Mouse (Mus musculus): ENCODE data around the gene Nrf1.

Gene Nrf1

DNA sequence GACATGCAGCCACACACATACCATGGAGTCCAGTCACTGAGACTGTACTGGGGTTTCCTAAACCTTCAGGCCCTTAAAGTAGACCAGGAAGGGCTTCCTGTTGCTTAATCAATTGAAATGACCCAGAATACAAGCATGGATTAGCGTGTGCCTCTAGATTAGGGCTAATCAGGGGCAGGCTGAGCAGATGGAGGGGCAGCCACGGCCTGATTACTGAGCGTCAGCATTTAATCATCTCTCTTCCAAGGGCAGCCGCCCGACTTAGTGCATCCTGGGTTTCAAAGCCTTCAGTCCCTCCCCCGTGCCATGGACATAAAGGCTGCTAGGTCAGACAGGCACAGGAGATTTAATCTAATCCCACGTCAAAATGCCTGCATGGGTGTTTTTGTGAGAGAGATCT is 99.3 kb downstream of the Nrf1 start:
- WGBS = 66% methylated on average over 7 of the region's 7 CpGs

DNA sequence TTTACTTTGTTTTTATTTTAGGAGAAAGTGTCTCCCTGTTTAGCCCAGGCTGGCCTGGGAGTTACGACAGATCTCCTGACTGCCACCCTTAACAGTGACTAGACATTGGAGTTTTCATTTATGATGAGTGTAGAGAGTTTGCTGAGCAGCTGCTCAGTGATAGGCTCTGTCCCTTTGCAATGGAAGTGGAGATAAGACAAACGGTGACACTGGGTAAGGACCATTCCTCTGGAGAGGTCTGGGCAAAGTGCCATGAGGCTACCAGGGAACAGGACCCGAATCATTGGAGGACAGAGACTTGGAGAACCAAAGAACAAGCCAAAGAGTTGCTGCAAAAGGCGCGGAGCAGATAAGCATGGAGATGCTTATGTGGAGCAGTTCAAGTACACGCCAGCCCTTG is 100.0 kb downstream of the Nrf1 start:
- 80% methylated on average over 6 of the region's 6 CpGs for WGBS

DNA sequence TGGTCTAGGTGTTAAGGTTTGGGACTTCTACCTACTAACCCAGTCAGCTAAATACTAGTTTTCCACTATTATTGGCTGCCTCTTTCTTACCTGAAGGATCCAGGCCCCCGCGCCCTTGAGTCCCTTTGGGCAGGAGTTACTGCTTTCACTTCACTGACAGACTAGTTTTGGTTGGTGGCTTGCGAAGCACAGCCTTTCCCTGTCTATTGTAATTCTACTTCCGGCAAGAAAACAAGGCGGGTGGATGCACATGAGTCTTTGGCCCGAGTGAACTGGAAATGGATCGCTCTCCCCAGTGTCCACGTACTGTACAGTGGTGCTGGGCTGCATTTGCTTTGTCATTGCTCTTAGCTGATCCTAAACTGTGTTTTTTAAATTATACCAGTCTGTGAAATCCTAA is 102.7 kb downstream of the Nrf1 start:
- 92% methylated on average over 8 of the region's 8 CpGs for WGBS

DNA sequence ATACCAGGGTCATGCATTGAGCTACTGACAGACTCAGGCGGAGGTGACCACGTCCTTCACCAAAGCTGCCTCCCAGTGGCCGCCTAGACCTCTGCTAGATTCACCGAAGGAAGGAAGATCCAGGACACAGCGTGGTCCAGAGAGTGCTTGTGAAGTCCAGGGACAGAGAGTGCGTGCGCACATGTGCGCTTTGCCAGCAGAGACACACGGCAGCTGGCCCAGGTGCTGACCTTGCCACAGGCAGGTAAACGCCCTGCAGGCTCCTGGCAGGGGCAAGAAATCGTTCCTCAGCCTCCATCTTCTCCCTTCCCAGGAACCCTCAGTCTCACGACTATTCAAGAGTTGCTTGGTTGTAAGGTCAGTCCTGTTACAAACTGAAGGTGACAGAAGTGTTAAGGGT is 104.4 kb downstream of the Nrf1 start:
- WGBS = 95% methylated on average over 12 of the region's 12 CpGs

DNA sequence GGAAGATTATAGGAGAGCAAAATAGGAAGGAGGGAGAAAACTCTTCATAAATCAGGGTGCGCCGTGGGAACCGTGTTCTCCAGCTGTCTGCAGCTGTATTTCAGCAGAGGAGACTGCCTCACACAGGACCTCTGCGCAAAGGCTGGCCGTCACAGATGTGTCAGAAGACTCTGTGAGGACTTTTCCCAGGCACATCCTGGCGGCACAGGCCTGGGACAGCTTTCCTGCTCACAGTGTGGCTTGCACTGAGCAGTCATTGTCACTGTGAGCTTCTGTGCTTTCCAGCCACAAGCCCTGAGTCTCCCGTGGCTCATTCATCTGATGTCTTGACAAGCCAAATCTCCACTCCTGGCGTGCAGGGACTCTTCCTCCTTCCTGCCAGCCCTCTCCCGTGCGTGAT is 104.9 kb downstream of the Nrf1 start:
- WGBS = 72% methylated on average over 10 of the region's 10 CpGs

DNA sequence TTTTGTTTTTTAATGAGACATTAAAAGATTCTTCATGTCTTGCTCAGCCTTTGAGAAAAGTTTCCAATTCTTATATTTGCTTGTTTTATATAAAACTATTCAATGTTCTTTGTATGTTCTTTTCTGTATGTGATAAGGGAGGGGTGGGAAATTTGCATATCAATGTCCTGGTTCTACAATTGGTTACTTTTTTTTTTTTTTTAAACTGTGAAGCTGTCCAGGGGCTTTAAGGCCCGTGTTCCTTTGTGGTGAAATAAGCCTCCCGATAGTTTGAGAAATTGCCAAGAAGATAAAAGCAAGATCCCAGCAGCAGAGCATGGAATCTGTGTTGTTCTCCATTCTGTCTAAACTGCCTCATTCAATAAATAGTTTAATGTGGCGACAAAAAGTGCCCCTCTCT is 105.3 kb downstream of the Nrf1 start:
- WGBS = 75% methylated on average over 3 of the region's 3 CpGs

DNA sequence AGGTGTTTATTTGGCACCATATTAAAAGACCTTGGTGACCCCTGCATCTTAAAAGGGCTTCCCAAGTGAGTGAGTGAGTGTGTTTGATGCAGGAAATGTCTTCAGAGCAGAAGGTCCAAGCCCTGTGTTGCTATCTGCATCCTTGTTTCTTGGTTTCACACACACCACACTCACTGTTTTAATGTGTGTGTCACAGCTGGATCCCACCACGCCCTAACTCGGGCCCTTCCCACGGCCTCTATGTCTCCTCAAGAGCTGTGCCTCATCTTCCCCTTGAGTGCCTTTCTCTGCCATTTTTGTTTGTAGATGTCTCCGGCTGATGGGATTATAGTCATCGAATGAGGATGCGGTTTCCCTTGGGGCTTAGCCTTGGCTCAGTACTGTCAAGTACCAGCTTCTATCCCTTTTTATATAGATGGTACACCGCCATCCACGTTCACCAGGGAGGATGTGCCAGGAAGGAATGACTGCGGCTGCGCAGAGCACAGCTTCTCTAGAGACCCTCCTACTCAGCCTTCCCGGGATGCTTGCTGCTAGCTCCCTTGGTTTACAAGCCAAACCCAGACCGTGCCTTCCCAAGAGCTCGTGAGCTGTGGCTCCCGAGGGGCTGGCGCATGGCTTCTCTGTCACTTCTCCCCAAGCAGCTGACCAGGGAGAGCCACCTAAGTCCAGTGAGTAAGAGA is 106.1 kb downstream of the Nrf1 start:
- WGBS = 92% methylated on average over 15 of the region's 15 CpGs

DNA sequence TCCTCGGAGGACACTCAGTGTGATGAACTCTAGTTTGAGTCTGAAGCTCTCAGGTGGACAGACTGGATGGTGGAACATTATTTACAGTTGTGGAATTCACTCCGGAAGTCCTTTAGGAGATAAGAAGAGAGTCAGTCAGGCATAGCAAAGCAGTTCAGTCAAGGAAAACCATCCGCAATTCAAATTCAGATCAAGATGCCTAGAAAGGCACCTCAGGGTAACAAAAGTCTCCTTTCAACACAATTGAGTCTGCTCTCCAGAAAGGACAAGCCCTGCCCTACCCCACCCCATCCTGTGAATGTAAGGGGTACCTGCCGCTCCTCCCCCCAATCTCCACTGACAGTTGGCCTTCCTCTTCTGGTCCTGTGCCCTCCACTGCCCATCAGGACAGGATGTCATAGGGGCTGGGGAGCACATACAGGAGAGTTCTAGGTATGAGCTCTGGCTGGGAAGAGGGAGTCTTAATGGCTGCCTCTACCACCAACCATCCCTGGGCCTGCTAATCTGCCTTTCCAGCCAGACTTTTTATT is 111.8 kb downstream of the Nrf1 start:
- 80% methylated on average over 4 of the region's 4 CpGs for WGBS

DNA sequence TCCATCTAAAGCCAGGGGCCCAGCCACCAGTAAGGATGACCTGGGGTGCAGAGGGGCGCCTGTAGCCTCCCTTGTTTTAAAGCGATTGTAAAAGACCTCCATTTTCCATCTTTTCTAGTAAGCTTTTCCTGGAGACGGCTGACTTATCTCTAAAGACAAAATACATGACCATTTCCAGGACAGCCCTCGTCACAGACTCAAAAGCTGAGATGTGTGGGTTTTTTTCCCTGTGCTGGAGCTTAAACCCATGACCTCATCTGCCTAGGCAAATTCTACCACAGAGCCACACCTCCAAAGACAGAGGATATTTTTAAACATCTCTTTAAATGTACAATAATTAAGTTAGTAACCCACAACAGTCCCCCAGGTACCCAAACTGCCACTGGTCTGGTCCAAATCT is 112.6 kb downstream of the Nrf1 start:
- 85% methylated on average over 4 of the region's 4 CpGs for WGBS

DNA sequence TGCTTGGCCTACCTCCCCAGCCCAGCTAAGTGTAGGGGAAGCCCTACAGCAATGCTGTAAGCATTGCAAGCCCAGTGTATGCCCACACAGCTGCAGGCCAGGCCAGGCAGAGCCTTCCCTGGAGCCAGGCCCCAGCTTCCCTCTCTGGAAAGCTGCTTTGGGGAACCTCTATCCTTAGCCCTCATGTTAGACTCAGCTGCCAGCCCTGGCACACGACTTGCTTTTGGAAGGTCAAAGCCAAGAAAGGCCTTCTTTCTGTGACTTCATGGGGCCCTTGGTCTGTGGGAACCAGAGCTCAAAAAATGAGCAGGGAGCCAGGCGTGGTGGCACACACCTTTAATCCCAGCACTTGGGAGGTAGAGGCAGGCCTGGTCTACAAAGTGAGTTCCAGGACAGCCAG is 113.8 kb downstream of the Nrf1 start:
- 74% methylated on average over 2 of the region's 2 CpGs for WGBS

DNA sequence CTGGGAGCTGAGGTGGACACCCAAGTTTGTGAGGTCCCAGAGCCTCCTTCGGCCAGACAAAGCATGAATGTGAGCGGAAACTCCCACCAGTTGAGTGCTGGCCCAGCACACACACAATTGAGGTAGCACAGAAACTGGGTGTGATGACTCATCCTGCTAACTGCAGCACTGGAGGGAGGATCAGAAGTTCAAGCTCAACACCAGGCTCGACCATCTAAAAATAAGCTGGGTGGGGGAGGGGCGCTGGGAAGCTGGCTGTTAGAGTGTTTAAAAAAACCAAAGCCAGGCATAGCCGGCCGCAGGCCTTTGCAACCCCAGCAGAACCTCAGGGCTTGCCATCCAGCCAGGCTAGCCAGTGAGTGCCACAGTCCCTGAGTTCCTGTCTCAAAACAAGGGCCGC is 114.3 kb downstream of the Nrf1 start:
- WGBS = 56% methylated on average over 7 of the region's 7 CpGs

DNA sequence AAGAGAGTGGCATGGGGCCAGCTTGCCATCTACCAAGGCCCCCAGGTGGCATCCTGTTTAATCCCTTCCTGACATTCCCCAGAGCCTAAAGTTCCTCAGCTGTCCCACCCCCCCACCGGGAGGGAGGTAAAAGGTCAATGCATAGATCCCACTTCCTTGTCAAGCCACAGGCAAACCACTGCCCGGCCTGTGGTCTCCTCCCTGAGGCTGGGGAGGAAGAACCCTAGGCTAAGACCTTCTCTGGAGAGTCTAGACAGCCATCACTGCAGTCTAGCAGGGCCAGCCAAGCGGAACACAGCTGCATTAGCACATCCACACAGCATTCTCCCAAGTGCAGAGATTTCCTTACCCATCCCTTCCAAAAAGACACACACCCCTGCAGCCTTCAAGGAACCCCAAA is 118.6 kb downstream of the Nrf1 start:
- 63% methylated on average over 3 of the region's 3 CpGs for WGBS

DNA sequence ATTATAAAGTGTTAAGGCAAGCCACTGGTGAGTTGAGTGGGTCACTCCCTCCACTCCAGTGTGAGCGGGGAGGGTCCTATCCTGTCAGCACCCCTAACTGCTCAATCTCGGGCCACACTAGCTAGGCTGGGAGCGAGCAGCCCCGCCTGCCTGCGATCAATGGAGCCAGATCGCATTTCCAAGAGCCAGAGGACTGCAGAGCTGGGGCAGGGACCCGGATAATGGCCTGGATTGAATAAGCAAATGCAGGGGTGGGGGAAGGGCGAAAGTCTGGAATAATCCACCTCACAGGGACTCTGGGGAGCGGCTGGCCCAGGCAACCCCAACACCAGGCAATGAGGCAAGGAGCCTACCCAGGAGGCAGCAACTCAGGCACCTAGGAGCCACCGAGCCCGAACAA is 119.4 kb downstream of the Nrf1 start:
- WGBS = 74% methylated on average over 11 of the region's 11 CpGs

DNA sequence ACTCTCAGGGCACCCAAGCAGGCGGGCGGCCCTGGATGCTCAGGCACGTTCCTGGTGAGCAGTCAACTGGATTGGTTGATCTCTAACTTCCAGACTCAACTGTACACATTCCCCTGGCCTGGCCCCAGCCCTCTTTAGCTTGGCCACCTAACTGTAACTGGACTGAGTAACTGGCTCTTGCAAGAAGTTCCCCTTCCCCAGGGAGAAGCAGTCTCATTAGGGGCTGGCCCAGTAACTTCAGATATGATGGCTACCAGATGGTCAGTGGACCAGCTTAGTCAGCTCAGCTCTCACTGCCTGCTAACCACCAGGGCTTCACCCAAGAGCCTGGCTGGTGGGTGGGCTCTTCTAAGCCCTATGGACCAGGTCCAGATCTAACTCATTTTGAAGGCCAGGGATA is 120.5 kb downstream of the Nrf1 start:
- WGBS = 100% methylated on average over 3 of the region's 3 CpGs

DNA sequence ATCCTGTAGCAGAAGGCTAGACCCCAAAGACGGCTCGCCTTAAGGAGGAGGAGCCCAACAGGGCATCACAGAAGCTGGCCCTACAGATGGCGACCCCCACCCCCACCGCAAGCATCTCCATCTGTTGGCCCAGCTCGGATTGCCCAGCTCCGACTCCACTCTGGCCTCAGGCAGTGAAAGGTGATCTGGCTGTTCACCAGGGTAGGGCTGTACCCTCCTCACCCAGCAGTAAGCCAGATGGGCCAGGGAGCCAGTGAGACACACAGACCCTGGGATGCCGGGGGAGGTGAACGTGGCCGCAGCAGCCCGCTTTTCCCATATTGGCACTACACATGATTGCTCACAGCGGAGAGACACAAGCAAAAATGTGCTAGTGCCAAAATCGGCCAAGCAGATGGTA is 121.4 kb downstream of the Nrf1 start:
- WGBS = 63% methylated on average over 12 of the region's 12 CpGs

DNA sequence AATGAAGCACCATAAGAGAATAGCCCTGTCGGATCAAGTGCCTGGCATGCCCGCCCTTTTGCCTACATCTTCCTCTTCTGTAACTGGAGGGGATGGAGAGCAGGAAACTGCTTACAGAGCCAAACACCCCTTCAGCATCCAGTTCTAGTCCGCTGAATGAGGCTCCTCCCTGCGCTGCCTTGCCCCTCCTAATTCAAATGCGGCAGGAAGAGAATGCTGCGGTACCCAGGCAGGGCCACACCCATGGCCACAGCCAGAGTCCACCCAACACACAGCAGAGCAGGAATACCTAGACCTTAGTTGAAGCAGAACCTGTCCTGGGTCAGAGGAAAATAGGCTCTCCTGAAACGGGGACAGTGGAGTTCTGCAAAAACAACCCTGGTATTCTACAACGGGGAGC is 123.4 kb downstream of the Nrf1 start:
- WGBS = 61% methylated on average over 8 of the region's 8 CpGs

DNA sequence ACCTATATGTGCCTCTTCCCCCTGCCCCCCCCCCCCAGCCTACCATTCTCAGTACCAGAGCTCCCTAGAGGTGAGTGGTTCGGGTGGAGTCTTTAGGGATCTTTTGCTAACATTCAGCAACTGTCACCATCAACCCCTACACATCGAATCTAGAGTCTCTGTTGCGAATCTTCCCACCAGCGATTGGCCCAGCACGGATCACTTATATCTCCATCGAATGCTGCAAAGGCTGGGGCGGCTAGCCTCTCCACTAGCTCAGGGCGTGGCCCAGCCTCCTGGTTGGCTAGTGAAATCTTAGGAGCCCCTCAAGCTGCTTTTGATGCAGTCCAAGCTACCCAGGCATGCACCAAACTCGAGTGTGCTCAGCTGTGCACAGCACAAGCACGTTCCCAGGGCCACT is 124.2 kb downstream of the Nrf1 start:
- 31% methylated on average over 10 of the region's 10 CpGs for WGBS

DNA sequence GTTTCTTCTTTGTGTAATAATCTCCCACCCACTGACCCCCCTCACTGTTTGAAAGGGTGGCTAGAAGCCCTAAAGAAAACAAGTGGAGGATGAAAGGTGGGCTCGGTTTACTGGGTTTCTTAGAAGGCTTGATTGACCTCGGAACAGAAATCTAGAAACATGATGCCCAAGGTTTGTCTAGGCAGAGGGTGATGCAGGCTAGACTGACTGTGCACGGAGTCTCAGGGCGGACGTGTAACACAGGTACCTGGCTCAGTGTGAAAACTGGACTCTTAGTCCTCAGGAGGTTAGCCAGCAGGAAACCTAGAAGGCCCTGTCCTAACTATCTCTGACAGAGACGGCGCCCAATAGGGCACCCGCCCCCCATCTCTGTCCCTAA is 124.6 kb downstream of the Nrf1 start:
- 11% methylated on average over 8 of the region's 8 CpGs for WGBS

DNA sequence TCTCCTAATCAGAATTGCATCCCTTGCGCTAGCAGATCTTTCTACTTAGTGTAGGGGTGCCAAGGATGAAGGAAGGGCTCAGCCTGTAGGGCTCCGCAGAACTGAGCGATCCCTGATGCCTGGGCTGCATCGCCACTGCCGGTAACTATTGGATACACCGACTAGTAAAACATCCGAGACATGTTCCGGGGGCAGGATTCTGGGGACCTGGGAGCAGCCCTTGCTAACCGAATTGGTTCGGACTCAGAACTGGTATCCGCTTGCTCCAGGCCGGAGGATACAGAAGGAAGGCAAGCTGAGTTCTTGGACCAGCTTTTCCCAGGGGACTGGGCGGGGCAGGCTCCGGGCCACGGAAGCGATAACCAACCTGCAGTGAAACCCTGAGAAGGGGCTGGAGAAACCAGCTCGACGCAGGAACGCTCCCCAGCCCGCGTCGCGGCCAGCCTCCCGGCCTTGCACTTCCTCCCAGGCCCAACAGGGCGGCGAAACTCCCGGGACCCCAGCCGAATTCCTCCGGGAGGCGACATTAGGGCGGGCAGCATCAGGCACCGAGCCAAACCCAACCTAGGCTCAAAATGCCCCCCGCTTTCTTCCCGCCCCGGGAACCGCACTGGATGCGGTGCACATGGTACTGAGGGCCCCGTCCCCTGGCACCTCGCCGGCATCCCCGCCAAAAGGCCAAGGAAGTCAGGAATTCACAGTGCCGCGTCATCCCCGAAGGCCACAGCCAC is 125.2 kb downstream of the Nrf1 start:
- 3% methylated on average over 44 of the region's 44 CpGs for WGBS

DNA sequence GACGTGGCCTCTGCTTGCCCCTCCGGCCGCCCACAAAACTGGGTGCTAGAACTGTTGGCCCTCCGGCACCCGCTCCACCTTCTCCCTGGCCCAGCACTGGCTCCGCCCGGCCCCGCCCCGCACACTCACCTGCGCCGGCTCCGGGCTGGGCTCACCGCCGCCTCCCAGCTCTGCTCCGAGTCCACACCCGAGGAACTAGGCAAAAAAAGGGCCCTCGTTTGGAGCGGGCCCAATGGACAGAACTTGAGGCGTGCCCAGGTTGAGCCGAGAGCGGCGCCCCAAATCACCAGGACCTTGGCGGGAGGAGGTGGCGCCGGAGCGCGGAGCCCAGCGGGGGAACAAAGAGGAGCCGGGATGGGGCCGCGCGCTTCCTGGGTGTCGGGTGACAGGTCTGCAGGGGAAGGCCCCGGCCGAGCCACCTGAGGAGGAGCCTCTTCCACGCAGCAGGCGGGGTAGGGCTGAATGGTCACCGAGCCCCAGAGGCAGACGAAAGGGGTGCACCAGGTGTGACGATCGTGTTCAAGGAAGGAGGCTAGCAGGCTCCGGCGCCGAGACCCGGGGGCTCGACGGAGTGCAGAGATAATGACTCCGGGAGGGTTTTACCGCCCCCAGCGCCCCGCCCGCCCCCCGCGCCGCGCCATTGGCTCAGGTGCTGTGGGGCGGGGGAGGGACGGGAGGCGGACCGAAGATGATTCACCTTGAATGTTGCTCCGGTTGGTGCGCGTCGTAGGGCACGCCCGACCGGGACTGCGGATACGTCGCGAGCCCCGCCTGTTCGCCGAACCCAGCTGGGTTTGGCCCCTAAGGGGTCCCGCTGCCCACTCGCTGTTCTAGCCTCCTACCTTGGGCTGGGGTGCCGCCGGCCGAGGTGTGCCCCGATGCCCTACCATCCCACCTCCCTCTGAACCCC is 126.0 kb downstream of the Nrf1 start:
- 1% methylated on average over 80 of the region's 80 CpGs for WGBS

DNA sequence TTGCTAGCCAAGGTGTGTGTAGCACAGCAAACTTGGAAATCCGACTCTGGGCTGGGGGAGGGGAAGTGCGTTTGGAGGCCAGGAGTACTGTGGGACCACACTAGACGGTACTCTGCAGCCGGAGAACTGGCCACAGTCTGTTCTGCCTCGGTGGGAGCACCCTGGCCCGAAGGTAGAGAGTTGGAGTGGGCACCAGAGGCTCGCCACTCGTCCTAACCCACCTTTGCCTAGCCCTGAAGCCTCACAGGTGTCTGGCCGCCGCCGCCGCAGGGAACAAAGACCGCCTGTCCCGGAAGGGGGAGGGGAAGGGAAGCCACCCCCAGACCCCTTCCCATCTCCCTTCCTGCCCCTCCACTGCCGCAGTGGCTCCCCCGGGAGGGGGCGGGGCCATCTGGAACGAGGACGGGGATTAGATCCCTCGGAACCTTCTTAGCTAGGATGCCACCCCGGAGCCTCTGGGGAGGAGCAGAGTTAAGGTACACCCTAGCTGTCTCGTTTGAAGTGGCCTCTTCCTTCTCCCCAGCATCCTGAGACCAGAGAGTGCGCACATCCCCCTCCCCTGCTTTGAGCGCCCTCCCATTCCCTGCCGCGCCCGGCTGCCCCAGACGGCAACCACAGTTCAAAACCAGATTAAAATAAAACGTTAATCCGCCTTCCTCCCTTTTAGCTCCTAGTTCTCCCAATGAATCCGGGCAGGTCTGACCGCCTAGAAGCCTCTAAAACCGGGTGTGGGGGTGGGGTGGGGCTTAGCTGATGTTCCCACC is 126.9 kb downstream of the Nrf1 start:
- 1% methylated on average over 33 of the region's 33 CpGs for WGBS
